Mouse (Mus musculus): ENCODE data around the gene Mapre1.
A peak's percentile ranks its signal among the peaks of the same experiment; 100 is the strongest.
"Not testable (repeated sequence)": the region's sequence is repeated elsewhere in the genome, so short reads cannot be mapped to it uniquely, and the experiment has no call there.

Gene Mapre1

DNA sequence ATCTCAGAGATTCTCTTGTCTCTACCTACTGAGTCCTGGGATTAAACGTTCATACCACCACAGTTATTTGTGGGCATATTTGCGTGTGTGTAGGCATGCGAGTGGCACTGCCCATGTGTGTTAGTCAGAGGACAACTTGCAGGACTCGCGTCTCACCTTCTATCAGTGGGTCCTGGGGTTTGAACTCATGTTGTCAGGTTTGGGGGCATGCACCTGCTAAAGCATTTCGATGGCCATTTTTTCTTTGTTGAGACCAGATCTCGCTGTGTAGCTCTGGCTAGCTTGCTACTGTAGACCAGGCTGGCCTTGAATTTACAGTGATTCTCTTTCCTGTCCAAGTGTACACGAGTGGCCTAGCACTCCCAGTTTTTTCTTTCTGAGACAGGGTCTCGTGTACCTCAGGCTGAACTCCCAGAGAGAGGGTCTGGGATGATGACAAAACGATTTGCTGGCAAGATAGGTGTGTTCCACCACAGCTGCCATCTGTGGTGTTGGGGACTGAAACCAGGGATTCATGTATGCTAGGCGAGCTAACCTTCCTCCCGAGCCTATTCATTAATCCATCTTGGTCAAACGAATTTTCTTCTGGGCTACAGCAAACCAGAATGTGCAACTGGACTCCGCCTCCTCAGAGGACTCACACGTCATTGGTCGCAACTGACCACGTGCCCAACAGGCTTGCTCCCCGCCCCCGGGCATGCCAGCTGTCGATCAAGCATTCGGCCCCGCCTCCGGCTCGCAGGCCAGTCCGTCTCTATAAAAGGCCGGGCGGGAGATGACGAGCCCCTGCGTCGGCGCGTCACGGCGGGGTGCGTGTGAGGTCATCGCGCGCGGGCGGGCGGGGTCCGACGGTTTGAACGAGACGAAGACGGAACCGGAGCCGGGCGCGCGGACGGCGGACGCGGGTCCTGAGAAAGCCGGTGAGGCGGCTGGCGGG, at the start of gene Mapre1:
Gene Mapre1 (plus strand): TSS at position 775 of the 937 bp plus-strand sequence.
- DNase-seq (ENCODE audit: low spot score in 2 of 2), result peak; percentile 98 to 99

DNA sequence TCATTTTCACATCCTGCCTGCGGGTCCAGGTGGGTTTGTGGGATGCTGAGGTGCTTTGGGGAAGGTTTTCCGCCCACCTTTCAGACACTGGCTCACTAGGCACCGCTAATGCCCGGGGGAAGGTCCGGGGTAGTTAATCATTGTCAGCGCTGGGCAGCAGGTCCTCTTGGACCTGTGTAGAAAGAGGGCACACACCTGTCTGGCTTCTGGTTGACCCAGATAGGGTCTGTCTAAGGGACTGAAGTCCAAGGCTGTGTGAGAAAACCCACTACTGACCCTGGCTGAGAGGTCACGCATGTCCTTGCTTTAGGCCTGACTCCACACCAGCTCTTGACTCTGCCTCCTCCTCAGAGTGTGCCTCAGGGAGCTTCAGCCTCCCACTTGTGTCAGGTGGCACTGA, 47.7 kb upstream of the Mapre1 start:
- not testable (repeated sequence) for DNase-seq (ENCODE audit: low spot score in 2 of 2)

DNA sequence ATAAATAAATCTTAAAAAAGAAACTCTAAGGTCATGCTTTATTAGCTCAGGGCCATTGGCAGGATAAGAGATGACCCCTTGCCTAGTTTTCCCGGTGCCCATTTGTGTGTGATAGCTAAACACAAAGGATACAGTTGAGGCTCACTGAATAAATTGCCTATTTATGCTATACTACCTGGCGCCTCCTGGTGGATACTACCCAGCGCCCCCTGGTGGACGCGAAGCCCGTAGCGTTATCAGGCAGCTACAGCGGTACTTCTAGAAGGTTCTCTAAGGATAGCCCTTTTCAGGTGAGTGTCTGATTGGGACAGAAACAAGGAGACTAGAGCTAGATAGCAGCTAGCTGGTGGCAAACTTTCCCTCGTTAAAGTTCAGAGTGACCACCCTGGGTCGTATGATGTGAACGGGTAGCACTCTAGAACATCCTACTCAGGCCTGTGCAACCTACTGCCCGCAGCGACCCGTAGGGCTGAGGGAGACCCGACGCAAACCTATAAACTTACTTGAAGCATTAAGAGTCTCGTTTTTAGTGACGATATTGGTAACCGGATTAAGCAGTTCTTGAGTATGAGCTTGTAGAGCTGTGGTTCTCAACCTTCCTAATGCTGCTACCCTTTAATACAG, 46.5 kb upstream of the Mapre1 start:
- DNase-seq (ENCODE audit: low spot score in 2 of 2), result peak; percentile 29 to 77

DNA sequence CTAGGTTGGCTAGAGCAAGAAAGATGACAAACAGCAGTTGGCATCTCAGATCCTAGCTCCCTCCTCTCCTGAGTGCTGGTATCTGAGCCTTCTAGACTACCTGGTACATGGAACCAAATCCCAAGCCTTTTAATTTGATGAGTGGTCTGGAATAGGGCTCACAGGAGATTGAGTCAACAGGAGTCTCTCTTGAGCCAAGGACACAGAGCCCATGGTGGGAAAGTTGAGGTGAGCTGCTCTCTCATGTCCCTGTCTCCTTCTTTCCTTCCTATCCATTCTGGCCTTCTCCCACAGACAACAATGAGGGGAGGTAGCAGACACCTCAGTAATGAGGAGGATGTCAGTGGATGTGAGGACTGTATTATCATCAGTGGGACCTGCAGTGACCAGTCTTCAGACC, 44.7 kb upstream of the Mapre1 start, which contains the start of gene Dnmt3c:
Gene Dnmt3c (plus strand): TSS at position 301 of the 400 bp plus-strand sequence.
- DNase-seq (ENCODE audit: low spot score in 2 of 2), result no peak

DNA sequence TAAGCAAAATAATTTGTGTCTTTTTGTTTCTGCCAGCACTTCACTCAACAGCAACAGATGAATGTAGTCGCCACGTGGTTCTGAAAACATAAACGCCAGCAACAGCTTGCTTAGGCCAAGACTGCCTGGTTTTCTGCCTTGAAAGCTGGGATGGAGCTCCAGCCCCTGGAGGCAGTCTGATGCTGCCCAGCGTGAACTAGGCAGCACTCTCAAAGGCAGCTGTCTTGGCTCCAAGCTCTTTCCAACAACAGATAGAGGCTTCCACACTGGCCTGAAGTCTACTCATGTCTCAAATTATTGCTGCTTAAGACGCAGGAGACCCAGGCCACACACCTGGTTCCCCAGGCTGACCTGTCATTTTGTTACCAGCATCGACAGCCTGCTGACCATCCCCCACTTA, 37.7 kb upstream of the Mapre1 start:
- DNase-seq (ENCODE audit: low spot score in 2 of 2), result no peak

DNA sequence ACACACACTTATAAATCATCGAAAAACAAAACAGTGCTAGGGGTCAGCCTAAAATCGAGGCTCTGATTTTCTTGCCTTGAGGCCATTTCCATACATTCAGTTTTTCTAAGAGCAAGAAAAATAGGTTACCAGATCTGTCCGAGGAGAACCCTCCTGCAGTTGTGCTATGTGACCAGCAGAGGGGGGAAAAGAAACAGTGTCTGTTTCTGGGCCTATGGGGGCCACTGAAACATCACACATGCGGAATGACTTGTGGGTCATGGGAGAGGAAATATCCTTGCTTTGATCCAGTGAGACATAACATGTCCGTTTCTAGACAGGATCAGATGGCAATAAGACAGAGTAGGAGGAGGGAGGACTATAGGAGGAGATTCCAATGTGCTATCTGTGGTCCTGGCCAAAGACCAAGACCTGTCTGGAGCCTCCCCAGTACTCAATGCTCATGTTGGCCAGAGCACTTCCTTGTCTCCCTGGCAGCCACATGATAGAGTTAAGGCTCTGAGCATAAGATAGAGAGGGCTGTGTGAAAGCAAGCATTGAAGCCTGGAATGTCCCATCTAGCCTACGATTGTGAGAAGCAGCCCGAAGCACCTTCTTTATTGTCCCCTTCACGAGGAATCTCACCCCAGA, 30.3 kb upstream of the Mapre1 start:
- peak in 1 of 2 experiments; percentile 67 for DNase-seq (ENCODE audit: low spot score in 2 of 2)

DNA sequence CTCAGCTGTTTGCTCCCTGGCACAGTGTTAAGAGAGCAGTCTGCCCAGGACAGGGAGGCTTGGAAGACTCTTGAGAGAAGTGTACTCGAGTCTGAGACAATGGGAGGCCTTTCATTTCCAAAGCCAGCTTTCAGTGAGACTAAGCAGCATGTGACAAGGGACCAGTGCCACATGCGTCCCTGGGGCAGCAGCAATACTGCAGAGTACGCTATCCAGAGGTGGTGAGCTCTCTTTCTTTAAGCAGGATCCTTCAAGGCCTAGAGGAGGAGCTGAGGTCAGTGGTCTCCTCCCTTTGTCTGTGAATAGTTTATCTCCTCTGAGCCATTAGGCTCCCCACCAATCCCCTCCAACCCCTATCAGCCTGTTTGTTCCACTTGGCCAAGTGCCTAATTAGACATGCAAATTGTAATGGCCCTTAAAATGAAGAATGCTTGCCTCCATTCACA, 28.4 kb upstream of the Mapre1 start:
- DNase-seq (ENCODE audit: low spot score in 2 of 2), result no peak

DNA sequence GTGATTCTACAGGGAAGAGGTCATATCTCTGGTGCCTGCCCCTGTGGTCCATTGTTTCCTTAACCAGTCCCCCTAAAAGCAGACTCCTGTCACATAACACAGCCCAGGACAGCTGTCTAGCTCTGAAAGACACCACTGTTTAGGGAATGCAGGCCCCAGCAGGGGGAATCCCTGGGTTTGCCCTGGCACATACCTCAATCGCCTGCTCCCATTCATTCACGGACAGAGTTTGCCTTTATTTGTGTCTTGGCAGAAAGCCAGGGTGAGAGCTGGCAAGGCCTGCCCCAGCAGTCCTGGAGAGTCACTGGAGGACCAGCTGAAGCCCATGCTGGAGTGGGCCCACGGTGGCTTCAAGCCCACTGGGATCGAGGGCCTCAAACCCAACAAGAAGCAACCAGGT, 27.8 kb upstream of the Mapre1 start:
- DNase-seq (ENCODE audit: low spot score in 2 of 2), result no peak

DNA sequence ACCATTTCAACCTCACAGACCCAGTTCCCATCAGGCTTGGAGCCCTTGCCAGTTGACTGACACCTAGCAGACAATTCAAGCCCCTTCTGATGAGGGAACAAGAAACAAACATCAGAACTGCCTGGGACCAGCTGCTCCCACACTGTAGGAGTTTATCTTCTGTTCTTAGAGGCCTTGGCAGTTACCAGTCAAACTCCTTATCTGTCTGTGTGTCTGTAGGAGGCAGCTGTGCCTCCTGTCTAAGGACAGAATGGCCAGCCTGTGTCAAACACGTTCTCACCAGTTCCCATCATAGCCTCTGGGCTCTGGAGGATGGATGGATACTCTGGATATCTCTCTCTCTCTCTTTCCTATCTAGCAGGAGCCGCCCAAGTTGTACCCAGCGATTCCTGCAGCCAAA, 23.2 kb upstream of the Mapre1 start:
- not testable (repeated sequence) for DNase-seq (ENCODE audit: low spot score in 2 of 2)

DNA sequence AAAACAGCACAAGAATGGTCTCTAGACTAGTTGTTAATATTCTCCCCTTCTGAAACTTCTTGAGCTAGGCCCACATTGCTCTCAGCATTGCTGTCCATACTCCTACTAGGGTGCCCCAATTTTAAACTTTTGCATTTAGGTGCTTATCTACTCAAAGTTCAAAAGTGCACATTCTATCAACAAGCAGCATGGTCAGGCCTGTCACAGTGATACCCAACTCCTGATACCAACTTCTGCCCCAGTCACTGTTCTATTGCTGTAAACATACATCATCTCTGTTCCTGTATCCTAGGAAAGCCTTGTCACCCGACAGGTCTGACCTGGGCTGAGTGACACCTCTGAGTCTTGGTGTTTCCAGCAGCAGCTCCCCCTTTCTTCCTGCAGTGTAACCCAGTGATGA, 18.0 kb upstream of the Mapre1 start:
- DNase-seq (ENCODE audit: low spot score in 2 of 2), result no peak

DNA sequence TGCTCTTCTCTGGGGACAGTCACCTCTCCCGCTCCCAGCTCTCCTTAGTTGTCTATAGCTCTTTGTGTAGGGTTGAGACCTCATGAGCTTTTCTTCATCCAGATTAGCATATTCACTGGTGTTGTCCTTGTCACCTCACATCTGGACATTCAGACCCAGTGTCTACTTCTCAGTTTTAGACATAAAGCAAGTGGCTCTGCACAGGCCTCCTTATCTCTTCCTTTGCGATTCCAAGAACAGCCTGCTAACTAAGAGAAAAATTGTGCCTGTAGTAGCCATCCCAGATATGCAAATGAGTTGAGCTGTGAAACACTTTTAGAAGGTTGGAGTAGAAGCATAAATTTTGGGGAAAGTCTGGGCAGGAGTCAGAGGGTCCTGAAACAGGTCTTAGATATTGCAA, 16.6 kb upstream of the Mapre1 start:
- no peak for DNase-seq (ENCODE audit: low spot score in 2 of 2)

DNA sequence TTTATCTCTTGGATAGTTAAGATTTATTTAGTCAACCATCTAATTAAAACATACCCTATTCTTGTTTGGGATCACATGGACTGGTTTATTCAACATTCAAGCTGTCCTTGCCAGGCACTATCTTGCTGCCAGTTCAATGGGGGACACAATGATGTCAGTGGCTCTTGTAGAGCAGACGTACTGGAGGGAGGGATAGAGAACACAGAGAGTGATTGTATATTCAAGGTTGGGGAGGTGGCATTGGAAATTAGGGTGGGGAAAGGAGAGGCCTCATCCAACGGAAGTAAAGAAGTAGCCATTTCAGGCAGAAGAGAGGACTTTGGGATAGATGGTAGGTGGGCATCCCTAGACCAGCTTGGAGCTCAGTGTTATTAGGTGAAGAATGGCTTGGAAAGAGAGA, 16.2 kb upstream of the Mapre1 start:
- no peak for DNase-seq (ENCODE audit: low spot score in 2 of 2)

DNA sequence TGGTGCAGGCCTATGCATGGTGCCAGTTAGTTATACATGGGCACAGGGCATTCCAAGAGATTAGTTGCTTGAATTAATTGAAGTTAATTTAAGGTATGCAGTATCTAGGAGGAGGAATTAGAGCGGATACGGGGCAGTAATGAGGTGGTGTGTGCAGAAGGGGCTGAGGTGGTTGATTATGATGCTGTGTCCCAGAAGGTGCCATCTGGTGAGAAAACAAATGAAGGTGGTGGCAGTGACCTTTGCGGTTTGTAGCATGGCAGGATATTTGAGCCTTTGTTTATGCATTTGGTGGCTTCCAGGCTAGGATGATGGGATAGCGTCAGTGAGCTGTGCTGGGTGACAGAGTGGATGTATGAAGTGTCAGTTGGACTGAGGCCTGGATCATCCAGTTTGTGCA, 15.8 kb upstream of the Mapre1 start:
- no peak for DNase-seq (ENCODE audit: low spot score in 2 of 2)

DNA sequence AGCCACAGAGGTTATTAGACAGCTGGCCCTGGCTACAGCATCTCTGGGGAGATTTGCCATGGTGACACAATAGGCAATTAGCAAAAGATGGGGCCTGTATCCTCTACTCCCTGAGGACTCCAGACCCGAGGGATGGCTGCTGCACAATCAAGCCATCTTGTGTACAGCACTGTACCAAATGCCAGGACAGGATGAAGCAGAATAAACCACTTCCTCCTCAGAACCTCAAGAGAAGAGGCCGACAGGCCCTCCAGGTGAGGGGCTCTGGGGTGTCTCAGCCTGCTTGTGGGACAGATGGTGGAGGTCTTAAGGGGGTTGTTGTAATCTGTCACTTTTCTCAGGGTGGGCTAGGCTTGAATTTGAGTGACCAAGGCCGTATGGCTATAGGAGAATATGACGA, 7.0 kb upstream of the Mapre1 start:
- DNase-seq (ENCODE audit: low spot score in 2 of 2), result no peak

DNA sequence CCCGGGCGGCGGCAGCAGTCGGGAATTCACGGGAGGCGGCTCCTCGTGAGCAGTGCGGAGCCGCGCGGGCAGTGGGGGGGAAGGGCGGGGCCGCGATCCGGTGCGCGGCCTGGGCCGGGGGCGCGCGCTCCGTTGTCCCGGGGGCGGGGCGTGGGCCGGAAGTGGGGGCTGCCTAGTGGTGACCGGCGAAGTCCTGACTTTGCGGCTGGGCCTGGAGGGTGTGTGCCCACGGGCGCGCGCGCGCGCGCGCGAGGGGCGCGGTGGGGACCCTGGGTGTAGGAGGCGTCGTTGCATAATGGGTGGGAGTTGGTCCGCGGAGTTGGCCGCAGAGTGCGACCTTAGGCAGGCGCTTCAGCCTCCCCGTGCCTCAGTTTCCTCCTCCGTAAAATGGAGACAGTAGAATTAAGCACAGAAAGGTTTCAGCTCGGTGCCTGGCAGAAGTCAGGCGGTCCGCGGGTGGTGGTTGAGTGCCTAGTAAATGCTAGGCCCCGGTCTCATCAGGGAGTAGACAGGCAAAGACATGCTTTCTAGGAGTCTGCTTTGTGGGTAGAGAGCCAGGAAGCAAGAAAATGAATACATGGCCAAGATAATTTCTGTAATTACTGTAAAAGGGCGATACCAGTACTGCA, 477 bp downstream of the Mapre1 start:
- peak; percentile 81 for DNase-seq (ENCODE audit: low spot score in 2 of 2)

DNA sequence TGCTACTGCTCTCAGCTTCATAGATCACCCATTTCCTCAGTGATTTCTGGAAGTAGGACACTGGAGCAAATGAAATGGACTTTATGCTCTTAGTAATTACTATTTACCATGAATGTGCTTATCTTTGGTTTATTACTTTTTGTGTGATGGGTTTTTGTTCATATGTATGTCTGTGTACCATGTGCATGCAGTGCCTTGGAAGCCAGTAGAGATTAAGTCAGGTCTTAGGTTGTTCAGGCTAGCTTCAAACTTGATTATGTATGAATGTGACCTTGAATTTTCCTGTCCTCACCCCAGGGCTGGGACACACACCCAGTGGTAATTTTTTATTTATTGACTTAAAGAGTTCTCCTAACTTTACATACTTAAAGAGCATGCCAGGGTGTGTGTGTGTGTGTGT, 6.9 kb downstream of the Mapre1 start:
- DNase-seq (ENCODE audit: low spot score in 2 of 2), result no peak

DNA sequence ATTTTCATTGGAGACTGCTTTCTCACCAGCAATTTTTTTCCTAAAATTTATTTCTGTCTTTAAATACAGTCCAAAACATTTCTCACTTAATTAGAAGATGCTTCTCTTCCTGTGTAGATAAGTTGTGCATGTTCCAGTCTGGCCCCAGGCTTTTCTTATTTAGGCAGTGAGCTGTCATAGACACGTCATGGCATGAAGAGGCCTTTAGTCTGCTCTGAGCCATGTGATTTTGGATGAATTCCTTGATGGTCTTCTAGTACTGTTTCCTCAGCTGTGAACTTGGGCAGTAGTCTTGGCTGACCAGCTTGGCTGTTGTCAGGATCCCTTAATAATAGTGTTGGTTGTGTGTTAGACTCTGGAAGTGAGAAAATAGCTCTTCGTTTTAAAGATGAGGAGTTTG, 9.3 kb downstream of the Mapre1 start:
- no peak for DNase-seq (ENCODE audit: low spot score in 2 of 2)

DNA sequence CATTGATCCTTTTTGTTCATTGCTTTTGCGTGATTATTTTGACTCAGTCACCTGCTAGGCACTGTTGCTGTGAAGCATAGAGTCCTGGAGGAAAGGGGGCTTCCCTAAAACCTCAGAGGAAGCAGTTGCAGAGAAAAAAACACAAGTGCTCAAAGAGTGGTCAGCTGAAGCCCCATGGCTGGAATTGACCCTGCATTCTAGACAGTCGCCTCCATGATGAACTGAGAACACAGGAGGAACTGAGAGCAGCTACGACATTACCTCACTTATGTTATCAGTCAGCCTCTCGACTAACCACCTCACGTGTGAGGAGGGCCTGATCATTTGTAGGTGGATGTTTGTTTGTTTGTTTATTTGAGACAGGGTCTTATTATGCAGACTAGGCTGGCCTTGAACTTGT, 21.0 kb downstream of the Mapre1 start:
- no peak for DNase-seq (ENCODE audit: low spot score in 2 of 2)

DNA sequence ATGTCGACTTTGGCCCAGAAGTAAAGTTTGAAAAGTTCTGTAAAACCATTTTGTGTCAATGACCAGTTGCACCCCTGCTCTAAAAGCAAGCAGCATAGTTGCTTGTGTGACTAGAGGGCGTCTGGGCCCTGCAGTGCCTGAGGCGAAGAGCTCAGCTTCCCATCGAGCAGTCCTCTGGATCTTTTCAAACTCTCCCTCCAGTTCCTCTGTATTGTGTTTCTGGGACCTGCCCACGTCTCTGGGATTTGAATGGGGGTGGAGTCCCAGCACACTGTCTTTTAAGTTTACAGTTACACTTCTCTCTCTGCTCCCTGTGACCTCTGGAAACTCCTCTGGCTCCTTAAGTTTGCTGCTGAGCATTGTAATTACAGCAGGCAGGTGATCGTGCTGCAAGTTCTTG, 26.4 kb downstream of the Mapre1 start:
- DNase-seq (ENCODE audit: low spot score in 2 of 2), result no peak

DNA sequence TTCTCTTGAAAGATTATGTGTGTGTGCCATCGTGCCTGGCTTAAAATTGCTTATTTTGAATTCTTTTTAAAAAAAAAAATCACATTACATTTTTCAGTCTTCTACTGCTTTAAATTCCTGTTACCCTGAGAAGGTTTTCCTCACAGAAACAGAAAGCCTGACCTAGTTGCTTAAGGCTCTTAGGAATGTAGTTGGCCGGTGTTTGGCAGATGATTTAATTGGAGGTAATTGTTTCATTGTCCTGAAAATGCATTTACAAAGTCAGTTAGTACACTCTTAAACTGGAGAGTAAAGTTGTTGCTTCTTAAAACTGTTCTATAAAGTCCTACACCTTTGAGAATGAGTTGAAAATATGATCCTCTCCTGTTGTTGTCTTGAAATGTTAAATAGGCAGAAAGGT, 27.8 kb downstream of the Mapre1 start:
- no peak for DNase-seq (ENCODE audit: low spot score in 2 of 2)

DNA sequence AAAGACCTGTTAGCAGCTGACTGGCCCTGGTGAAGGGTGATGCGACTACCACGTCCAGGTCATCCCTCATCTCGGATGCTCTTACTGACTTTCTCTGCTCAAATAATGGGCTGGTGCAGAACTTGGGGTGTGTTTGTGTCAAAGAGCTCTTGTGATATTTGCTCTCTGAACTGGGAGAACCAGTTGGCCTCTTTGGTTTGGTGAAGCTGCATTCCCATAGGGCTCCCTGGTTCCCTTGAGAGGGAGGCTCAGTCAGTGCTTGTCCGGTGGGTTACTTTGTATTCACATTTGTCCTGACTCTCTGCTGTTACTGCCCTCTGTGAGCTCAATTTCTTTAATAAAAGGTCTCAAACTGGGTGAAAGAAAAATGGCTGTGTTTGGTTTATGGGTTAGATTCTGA, 31.9 kb downstream of the Mapre1 start:
- no peak for DNase-seq (ENCODE audit: low spot score in 2 of 2)

DNA sequence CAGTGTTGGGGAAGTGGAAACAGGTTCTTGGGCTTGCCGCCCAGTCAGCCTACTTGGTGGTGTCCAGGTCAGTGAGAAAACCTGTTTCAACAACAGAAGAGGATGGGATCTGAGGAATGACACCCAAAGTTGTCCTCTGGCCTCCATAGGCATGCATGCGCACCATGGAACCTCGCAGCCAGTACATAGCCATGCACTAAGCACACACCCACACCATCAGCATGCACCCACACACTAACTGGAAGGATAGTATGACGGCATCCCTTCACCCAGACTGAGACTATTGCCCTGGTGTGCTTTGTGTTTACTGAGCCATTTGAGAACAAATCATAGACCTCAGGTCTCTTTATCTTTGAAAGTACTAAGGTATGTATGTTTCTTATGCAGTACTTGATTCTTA, 34.4 kb downstream of the Mapre1 start:
- DNase-seq (ENCODE audit: low spot score in 2 of 2), result no peak

Measured in thymus, postnatal 10 days (tissue).